Mouse (Mus musculus): ENCODE data around the gene Pitpna.

DNA sequence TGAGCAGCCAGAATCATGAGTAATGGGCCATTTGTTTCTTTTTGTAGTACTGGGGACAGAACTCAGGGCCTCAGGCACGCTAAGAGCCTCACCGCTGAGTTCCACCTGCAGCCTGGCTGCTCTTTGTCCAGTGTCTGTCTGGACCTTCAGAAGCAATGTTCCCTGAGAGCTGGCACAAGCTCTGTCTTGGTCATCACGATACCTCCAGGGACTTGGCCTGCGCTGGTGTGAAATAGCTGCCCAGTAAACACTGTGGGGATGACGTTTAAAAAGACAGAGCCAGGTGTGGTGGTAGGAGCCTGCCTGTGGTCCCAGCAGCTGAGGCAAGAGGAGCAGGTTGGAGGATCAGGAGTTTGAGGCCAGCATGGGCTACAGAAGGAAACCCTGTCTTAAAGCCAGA lies 9.3 kb upstream of the Pitpna start:
- TF ChIP-seq POLR2A (IDR thresholded peaks at IDR 0.05; ENCODE audit: insufficient read depth, low read depth, low read length): no peak
- no peak for TF ChIP-seq CTCF (IDR thresholded peaks at IDR 0.05)

Data from heart, adult 2 months (tissue).